Mouse (Mus musculus) myocyte (in vitro differentiated cells): ENCODE results near the gene Gsg1.

Source experiments
- CEBPB ChIP-seq: IDR thresholded peaks from 2 replicates; pipeline ENCODE4 v1.6.1; 2011; ENCODE audit warnings: mild to moderate bottlenecking, moderate library complexity; ENCODE audit not compliant: poor library complexity, insufficient read depth, severe bottlenecking
- E2F4 ChIP-seq: IDR thresholded peaks from one replicate; pipeline ENCODE4 v1.6.1; 2011; ENCODE audit warnings: mild to moderate bottlenecking, control low read depth, moderate library complexity; ENCODE audit not compliant: insufficient read depth
- MAX ChIP-seq: IDR thresholded peaks from one replicate; pipeline ENCODE4 v1.6.1; 2011; ENCODE audit warnings: low read depth, mild to moderate bottlenecking, control low read depth
- MYOD1 ChIP-seq, 3 experiments: IDR thresholded peaks; one replicate each; pipeline ENCODE4 v1.6.1; 2011; ENCODE audit warnings: control low read depth in 2 of 3, low read depth in 2 of 3, mild to moderate bottlenecking in 2 of 3, moderate library complexity in 1 of 3; ENCODE audit not compliant: insufficient read length in 2 of 3, control insufficient read depth in 1 of 3
- MYOG ChIP-seq, 3 experiments: IDR thresholded peaks; one replicate each; pipeline ENCODE4 v1.6.1; 2011; ENCODE audit warnings: control low read depth in 2 of 3, low read depth in 2 of 3, mild to moderate bottlenecking in 2 of 3; ENCODE audit not compliant: insufficient read length in 2 of 3, control insufficient read depth in 1 of 3, insufficient read depth in 1 of 3
- POLR2A ChIP-seq: IDR thresholded peaks from one replicate; pipeline ENCODE4 v1.6.1; 2011; ENCODE audit warnings: low read depth, mild to moderate bottlenecking, control low read depth, moderate library complexity; ENCODE audit not compliant: insufficient read length
- POLR2AphosphoS2 ChIP-seq: IDR thresholded peaks from one replicate; pipeline ENCODE4 v1.6.1; 2011; ENCODE audit warnings: low read depth, control low read depth; ENCODE audit not compliant: insufficient read length
- REST ChIP-seq: IDR thresholded peaks from one replicate; pipeline ENCODE4 v1.6.1; 2011; ENCODE audit warnings: mild to moderate bottlenecking, control low read depth, moderate library complexity; ENCODE audit not compliant: insufficient read depth, insufficient read length
- SRF ChIP-seq: IDR thresholded peaks from one replicate; pipeline ENCODE4 v1.6.1; 2011; ENCODE audit warnings: low read depth; ENCODE audit not compliant: control insufficient read depth, insufficient read length
- TCF12 ChIP-seq: IDR thresholded peaks from one replicate; pipeline ENCODE4 v1.6.1; 2011; ENCODE audit warnings: mild to moderate bottlenecking, control low read depth; ENCODE audit not compliant: poor library complexity, insufficient read depth, severe bottlenecking
- USF1 ChIP-seq: IDR thresholded peaks from one replicate; pipeline ENCODE4 v1.6.1; 2011; ENCODE audit warnings: low read depth, mild to moderate bottlenecking, control low read depth, moderate library complexity

DNA sequence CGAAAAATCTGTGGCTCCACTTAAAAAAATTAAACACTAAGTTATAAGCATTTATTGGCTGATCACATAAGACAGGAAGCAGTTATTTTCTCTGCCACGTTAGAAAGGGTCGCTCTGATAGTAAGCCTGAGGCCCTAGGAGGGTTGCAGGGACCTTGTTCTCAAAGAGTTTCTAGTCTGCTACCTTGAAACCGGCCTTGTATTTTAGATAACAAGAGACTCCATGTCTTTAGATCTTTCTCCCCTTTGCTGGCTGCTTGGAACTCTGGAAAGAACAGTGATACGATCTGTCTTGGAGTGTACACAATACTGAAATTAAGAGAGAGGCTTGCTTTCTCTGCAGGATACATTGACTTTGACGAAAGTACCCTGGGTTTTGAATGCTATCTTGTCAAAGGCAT is 55.4 kb downstream of the Gsg1 start:
- TF ChIP-seq TCF12 (no peak), POLR2A (no peak), E2F4 (no peak), MAX (no peak), MYOG (IDR thresholded peaks at IDR 0.05; ENCODE audit: control insufficient read depth in 1 of 3, insufficient read depth in 1 of 3, insufficient read length in 2 of 3, low read depth in 2 of 3) (no peak), REST (no peak), USF1 (no peak), CEBPB (no peak), SRF (no peak), POLR2AphosphoS2 (no peak), MYOD1 (IDR thresholded peaks at IDR 0.05; ENCODE audit: control insufficient read depth in 1 of 3, insufficient read length in 2 of 3, low read depth in 2 of 3) (no peak)
